ENCODE assay signal across 10 mouse cellular contexts in genomic region chr11:69599436-69599835, GRCm38 (mm10). TPM values are rescaled to one million over a fixed set of nuclear protein-coding genes. Genes with fewer than 3 reads are reported as not detected.
A peak's percentile ranks its signal among the peaks of the same experiment; 100 is the strongest.
DNase-seq lines count a peak whose midpoint lies in the region; ATAC-seq and TF ChIP-seq lines count a peak whose summit lies in the region.
"Had no signal": no experiment of that assay in that cellular context is flagged by ENCODE, and none has a peak within 500 bp of the region (broad histone marks: within the 10 kb centered on the region; RNA-seq: fewer than 3 reads in every experiment).

No protein-coding gene starts in this region.

- peaks cover 12% of the 10 kb centered on the region for H3K36me3 ChIP-seq in forebrain, embryonic 10.5 days (replicated peaks)
- peaks cover 30% of the 10 kb centered on the region; the same call in 1 of the 2 replicates for H3K36me3 ChIP-seq in forebrain, postnatal 0 days (ENCODE audit: insufficient read depth)
- 0 out of 2 replicates have a peak, but pooled peaks cover 2% of the 10 kb centered on the region for H3K36me3 ChIP-seq in lung, embryonic 16.5 days (ENCODE audit: control insufficient read depth, insufficient read depth, low read length)
- no peaks in the 10 kb centered on the region for H3K36me3 ChIP-seq in limb, embryonic 11.5 days (ENCODE audit: control insufficient read depth, insufficient read depth, low read length)
- H3K36me3 ChIP-seq in stomach, embryonic 15.5 days, result no peaks in the 10 kb centered on the region
- H3K36me3 ChIP-seq: midbrain, embryonic 12.5 days had no signal

- no peak overlapping the region for H3K4me2 ChIP-seq in forebrain, postnatal 0 days (ENCODE audit: low read depth)
- H3K4me2 ChIP-seq in lung, embryonic 16.5 days (ENCODE audit: low read depth, low read length), result peak overlapping the region; percentile 40
- H3K4me2 ChIP-seq in limb, embryonic 11.5 days (ENCODE audit: low read depth, severe bottlenecking), result peak overlapping the region; percentile 31; the same call in 1 of the 2 replicates
- H3K4me2 ChIP-seq in stomach, embryonic 15.5 days, result peak overlapping the region; percentile 40; the same call in 1 of the 2 replicates

- no peak overlapping the region for H3K9ac ChIP-seq in forebrain, postnatal 0 days
- H3K9ac ChIP-seq in lung, embryonic 16.5 days (ENCODE audit: low read length), result peak overlapping the region; percentile 51; the same call in 1 of the 2 replicates
- no peak overlapping the region for H3K9ac ChIP-seq in limb, embryonic 11.5 days (ENCODE audit: low read length)
- no peak overlapping the region for H3K9ac ChIP-seq in stomach, embryonic 15.5 days
- H3K9ac ChIP-seq: midbrain, embryonic 12.5 days had no signal

- ATAC-seq in forebrain, postnatal 0 days, result no peak
- ATAC-seq in lung, embryonic 16.5 days (ENCODE audit: low read depth), result no peak
- no peak for ATAC-seq in limb, embryonic 11.5 days (ENCODE audit: insufficient number of reproducible peaks, low FRiP score, low TSS enrichment, low read depth)
- no peak for ATAC-seq in stomach, embryonic 15.5 days (ENCODE audit: insufficient read depth, low FRiP score, low read depth)

- peak overlapping the region; percentile 72 for H3K27ac ChIP-seq in forebrain, embryonic 10.5 days
- H3K27ac ChIP-seq in forebrain, postnatal 0 days (ENCODE audit: low read depth, low read length), result no peak overlapping the region
- H3K27ac ChIP-seq in lung, embryonic 16.5 days (ENCODE audit: low read length), result no peak overlapping the region
- H3K27ac ChIP-seq in limb, embryonic 11.5 days (replicated peaks; ENCODE audit: low read depth, low read length), result no peak overlapping the region
- peak overlapping the region; percentile 61 for H3K27ac ChIP-seq in stomach, embryonic 15.5 days

- WGBS in forebrain, embryonic 10.5 days, result 10% methylated on average over 9 of the region's 9 CpGs
- WGBS in forebrain, postnatal 0 days, result 17% methylated on average over 9 of the region's 9 CpGs
- WGBS in lung, embryonic 16.5 days, result 14% methylated on average over 9 of the region's 9 CpGs
- WGBS in limb, embryonic 11.5 days, result 9% methylated on average over 9 of the region's 9 CpGs
- 13% methylated on average over 9 of the region's 9 CpGs for WGBS in stomach, embryonic 15.5 days

- peaks cover 32% of the 10 kb centered on the region for H3K4me1 ChIP-seq in forebrain, embryonic 10.5 days
- H3K4me1 ChIP-seq in forebrain, postnatal 0 days (ENCODE audit: insufficient read depth), result peaks cover 15% of the 10 kb centered on the region
- peaks cover 19% of the 10 kb centered on the region for H3K4me1 ChIP-seq in lung, embryonic 16.5 days (replicated peaks; ENCODE audit: control insufficient read depth, insufficient read depth, low read length)
- peaks cover 17% of the 10 kb centered on the region for H3K4me1 ChIP-seq in limb, embryonic 11.5 days (ENCODE audit: control insufficient read depth, insufficient read depth, low read length)
- H3K4me1 ChIP-seq in stomach, embryonic 15.5 days, result peaks cover 31% of the 10 kb centered on the region

- peak overlapping the region; percentile 31 for H3K4me3 ChIP-seq in forebrain, embryonic 10.5 days
- no peak overlapping the region for H3K4me3 ChIP-seq in forebrain, postnatal 0 days (ENCODE audit: low read depth, low read length)
- no peak overlapping the region for H3K4me3 ChIP-seq in lung, embryonic 16.5 days (ENCODE audit: low read length)
- H3K4me3 ChIP-seq in limb, embryonic 11.5 days (ENCODE audit: low read depth, low read length), result no peak overlapping the region
- H3K4me3 ChIP-seq in stomach, embryonic 15.5 days (replicated peaks), result no peak overlapping the region
- H3K4me3 ChIP-seq: midbrain, embryonic 12.5 days had no signal

- H3K9me3 ChIP-seq in forebrain, embryonic 10.5 days, result no peaks in the 10 kb centered on the region
- no peaks in the 10 kb centered on the region for H3K9me3 ChIP-seq in forebrain, postnatal 0 days (ENCODE audit: low read length)
- H3K9me3 ChIP-seq in lung, embryonic 16.5 days (ENCODE audit: control insufficient read depth, low read length), result no peaks in the 10 kb centered on the region
- no peaks in the 10 kb centered on the region for H3K9me3 ChIP-seq in limb, embryonic 11.5 days (ENCODE audit: control insufficient read depth, low read length)
- H3K9me3 ChIP-seq in stomach, embryonic 15.5 days, result no peaks in the 10 kb centered on the region
- H3K9me3 ChIP-seq: midbrain, embryonic 12.5 days had no signal

- DNase-seq in forebrain, embryonic 10.5 days (ENCODE audit: extremely low spot score, low spot score), result no peak
- DNase-seq in forebrain, postnatal 0 days, result no peak
- DNase-seq in lung, postnatal 25 days (ENCODE audit: low spot score), result no peak
- DNase-seq in limb, embryonic 11.5 days (ENCODE audit: low spot score), result no peak
- no peak for DNase-seq in ovary, postnatal 10 days (ENCODE audit: low spot score)
- DNase-seq in left cerebral cortex, adult 8-10 months (ENCODE audit: low spot score in 2 of 2), result no peak

- peaks cover 26% of the 10 kb centered on the region for H3K27me3 ChIP-seq in forebrain, embryonic 10.5 days (ENCODE audit: poor library complexity, severe bottlenecking)
- H3K27me3 ChIP-seq in forebrain, postnatal 0 days (ENCODE audit: insufficient read depth, low read length), result no peaks in the 10 kb centered on the region
- H3K27me3 ChIP-seq in lung, embryonic 16.5 days (ENCODE audit: control insufficient read depth, insufficient read depth, low read depth, low read length), result no peaks in the 10 kb centered on the region
- H3K27me3 ChIP-seq in limb, embryonic 11.5 days (ENCODE audit: control insufficient read depth, insufficient read depth, low read length), result peaks cover 3% of the 10 kb centered on the region; the same call in 1 of the 2 replicates
- H3K27me3 ChIP-seq in stomach, embryonic 15.5 days (replicated peaks), result peaks cover 5% of the 10 kb centered on the region; the same call in 1 of the 2 replicates

- no peak for TF ChIP-seq CTCF in forebrain, postnatal 0 days (IDR thresholded peaks at IDR 0.05; ENCODE audit: low read depth)

RNA-seq across cellular contexts. Expression of gene Atp1b2, which starts 6.3 kb away (rescaled TPM):
- 4.3 and 4.6 TPM in 2 replicates for polyA plus RNA-seq in forebrain, embryonic 10.5 days (2016; fragmentation: Nextera tagmentation; extraction: Ambion mirVana)
- 38.9 and 74.0 TPM in 2 replicates for total RNA-seq in forebrain, postnatal 0 days (2014; rRNA removed)
- polyA plus RNA-seq in forebrain, postnatal 0 days (2015; fragmentation: Nextera tagmentation; extraction: Ambion mirVana), result 83.2 and 106 TPM in 2 replicates
- polyA plus RNA-seq in lung, embryonic 16.5 days (2015; fragmentation: Nextera tagmentation; extraction: Ambion mirVana), result 10.5 and 12.7 TPM in 2 replicates
- 4.5 and 4.9 TPM in 2 replicates for polyA plus RNA-seq in limb, embryonic 11.5 days (2014; fragmentation: Nextera tagmentation; extraction: Ambion mirVana)
- polyA plus RNA-seq in stomach, embryonic 15.5 days (2015; fragmentation: Nextera tagmentation; extraction: Ambion mirVana), result 7.5 and 7.7 TPM in 2 replicates
- total RNA-seq in left cerebral cortex, adult 8-10 months (2022), result 100 to 1,000 TPM; 400 to 455 (median 419) TPM

RNA-seq across cellular contexts. Expression of gene Shbg, which starts 18.3 kb away (rescaled TPM):
- not detected in 2 replicates for polyA plus RNA-seq in forebrain, embryonic 10.5 days (2016; fragmentation: Nextera tagmentation; extraction: Ambion mirVana)
- total RNA-seq in forebrain, postnatal 0 days (2014; rRNA removed), result not detected in 2 replicates
- not detected in 2 replicates for polyA plus RNA-seq in forebrain, postnatal 0 days (2015; fragmentation: Nextera tagmentation; extraction: Ambion mirVana)
- 0.15 TPM in 1 of 2 replicates, not detected in the other for polyA plus RNA-seq in lung, embryonic 16.5 days (2015; fragmentation: Nextera tagmentation; extraction: Ambion mirVana)
- not detected in 2 replicates for polyA plus RNA-seq in limb, embryonic 11.5 days (2014; fragmentation: Nextera tagmentation; extraction: Ambion mirVana)
- polyA plus RNA-seq in stomach, embryonic 15.5 days (2015; fragmentation: Nextera tagmentation; extraction: Ambion mirVana), result 0.99 and 2.1 TPM in 2 replicates
- 1 to 10 TPM in 1 of 4 experiments, not detected in 3; 1.0 TPM for total RNA-seq in left cerebral cortex, adult 8-10 months (2022)
- total RNA-seq: adrenal gland, postnatal 36 days had no signal
- polyA plus RNA-seq: midbrain, embryonic 12.5 days had no signal

RNA-seq across cellular contexts. Expression of gene Trp53, which starts 19.3 kb away (rescaled TPM):
- 192 and 194 TPM in 2 replicates for polyA plus RNA-seq in forebrain, embryonic 10.5 days (2016; fragmentation: Nextera tagmentation; extraction: Ambion mirVana)
- 40.1 and 43.1 TPM in 2 replicates for total RNA-seq in forebrain, postnatal 0 days (2014; rRNA removed)
- 52.4 and 59.8 TPM in 2 replicates for polyA plus RNA-seq in forebrain, postnatal 0 days (2015; fragmentation: Nextera tagmentation; extraction: Ambion mirVana)
- 141 and 154 TPM in 2 replicates for polyA plus RNA-seq in lung, embryonic 16.5 days (2015; fragmentation: Nextera tagmentation; extraction: Ambion mirVana)
- polyA plus RNA-seq in limb, embryonic 11.5 days (2014; fragmentation: Nextera tagmentation; extraction: Ambion mirVana), result 250 and 254 TPM in 2 replicates
- polyA plus RNA-seq in stomach, embryonic 15.5 days (2015; fragmentation: Nextera tagmentation; extraction: Ambion mirVana), result 122 and 130 TPM in 2 replicates
- total RNA-seq in left cerebral cortex, adult 8-10 months (2022), result 10 to 100 TPM; 26.6 to 32.6 (median 28.2) TPM

RNA-seq across cellular contexts. Expression of gene Wrap53, which starts 19.4 kb away (rescaled TPM):
- 46.4 and 51.1 TPM in 2 replicates for polyA plus RNA-seq in forebrain, embryonic 10.5 days (2016; fragmentation: Nextera tagmentation; extraction: Ambion mirVana)
- 10.5 and 13.1 TPM in 2 replicates for total RNA-seq in forebrain, postnatal 0 days (2014; rRNA removed)
- 14.6 and 17.3 TPM in 2 replicates for polyA plus RNA-seq in forebrain, postnatal 0 days (2015; fragmentation: Nextera tagmentation; extraction: Ambion mirVana)
- polyA plus RNA-seq in lung, embryonic 16.5 days (2015; fragmentation: Nextera tagmentation; extraction: Ambion mirVana), result 26.2 and 29.2 TPM in 2 replicates
- 45.7 and 46.9 TPM in 2 replicates for polyA plus RNA-seq in limb, embryonic 11.5 days (2014; fragmentation: Nextera tagmentation; extraction: Ambion mirVana)
- 21.6 and 24.5 TPM in 2 replicates for polyA plus RNA-seq in stomach, embryonic 15.5 days (2015; fragmentation: Nextera tagmentation; extraction: Ambion mirVana)
- total RNA-seq in left cerebral cortex, adult 8-10 months (2022), result 10 to 100 TPM; 10.1 to 13.8 (median 11.3) TPM

RNA-seq across cellular contexts. Expression of gene Sat2, which starts 22.4 kb away (rescaled TPM):
- polyA plus RNA-seq in forebrain, embryonic 10.5 days (2016; fragmentation: Nextera tagmentation; extraction: Ambion mirVana), result 13.7 and 15.4 TPM in 2 replicates
- total RNA-seq in forebrain, postnatal 0 days (2014; rRNA removed), result 8.6 and 18.9 TPM in 2 replicates
- polyA plus RNA-seq in forebrain, postnatal 0 days (2015; fragmentation: Nextera tagmentation; extraction: Ambion mirVana), result 27.3 and 28.0 TPM in 2 replicates
- polyA plus RNA-seq in lung, embryonic 16.5 days (2015; fragmentation: Nextera tagmentation; extraction: Ambion mirVana), result 15.2 and 19.2 TPM in 2 replicates
- polyA plus RNA-seq in limb, embryonic 11.5 days (2014; fragmentation: Nextera tagmentation; extraction: Ambion mirVana), result 14.7 and 16.2 TPM in 2 replicates
- 14.4 and 17.8 TPM in 2 replicates for polyA plus RNA-seq in stomach, embryonic 15.5 days (2015; fragmentation: Nextera tagmentation; extraction: Ambion mirVana)
- total RNA-seq in left cerebral cortex, adult 8-10 months (2022), result 10 to 100 TPM in 3 of 4 experiments, 1 to 10 TPM in 1; 7.9 to 11.6 (median 10.5) TPM

Comparison
In these comparisons a context has a peak if more than half of its experiments do, and no peak if none do; other contexts are left out.
1. H3K27ac ChIP-seq: peak in forebrain, embryonic 10.5 days (single experiment) and stomach, embryonic 15.5 days (single experiment); none in forebrain, postnatal 0 days (single experiment), lung, embryonic 16.5 days (single experiment) and limb, embryonic 11.5 days (single experiment).